Mouse (Mus musculus): ENCODE data around the gene Fnip2.

DNA sequence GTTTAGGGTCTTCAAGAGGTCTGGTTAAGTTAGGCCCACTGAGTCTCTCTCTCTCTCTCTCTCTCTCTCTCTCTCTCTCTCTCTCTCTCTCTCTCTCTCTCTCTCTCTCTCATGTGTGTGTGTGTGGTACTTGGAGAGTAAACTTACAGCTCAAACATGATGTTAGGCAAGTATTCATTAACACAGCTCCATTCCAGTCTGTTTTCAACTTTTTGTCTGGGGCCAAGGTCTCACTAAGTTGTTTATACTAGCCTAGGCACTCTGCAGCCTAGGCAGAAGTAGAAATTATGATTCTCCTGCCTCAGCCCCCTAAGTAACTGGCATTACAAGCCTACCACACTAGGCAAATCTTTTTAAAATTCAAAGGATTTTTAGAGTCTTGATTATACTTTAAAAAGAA is 151.7 kb downstream of the Fnip2 start:
- TF ChIP-seq CTCF (IDR thresholded peaks at IDR 0.05; ENCODE audit: extremely low read depth, insufficient read depth, low read length) = no peak
- TF ChIP-seq POLR2A (IDR thresholded peaks at IDR 0.05; ENCODE audit: extremely low read depth, insufficient read depth, low read length) = no peak
